Mouse (Mus musculus) heart, postnatal 0 days (tissue): ENCODE results near the gene Dixdc1. TPM values are rescaled to one million over a fixed set of nuclear protein-coding genes. Genes with fewer than 3 reads are reported as not detected.

Experiments
- ATAC-seq: fragments of 200-750 bp; cut with Nextera tagmentation; 2 replicates; pipeline ENCODE4 v1.8.0; 2017; ENCODE audit warnings: low read depth, moderate number of reproducible peaks, moderate library complexity; ENCODE audit not compliant: insufficient read depth
- DNase-seq: peaks from one replicate; pipeline ENCODE4 v3.0.0-alpha.2; 2016; ENCODE audit warnings: low spot score
- H3K27ac ChIP-seq: fragments of 300-500 bp; sonication (generic); 2 replicates; pipeline ENCODE4 v1.5.1; 2014; ENCODE audit warnings: low read depth, mild to moderate bottlenecking
- H3K27me3 ChIP-seq: fragments of 300-500 bp; sonication (generic); 2 replicates; pipeline ENCODE4 v1.6.1; 2014; ENCODE audit warnings: low read length, mixed read lengths; ENCODE audit not compliant: control insufficient read depth, insufficient read depth
- H3K36me3 ChIP-seq: fragments of 300-500 bp; sonication (generic); replicated peaks from 2 replicates; pipeline ENCODE4 v1.6.1; 2014; ENCODE audit warnings: low read length, mixed read lengths; ENCODE audit not compliant: control insufficient read depth, insufficient read depth
- H3K4me1 ChIP-seq: fragments of 300-500 bp; sonication (generic); 2 replicates; pipeline ENCODE4 v1.6.1; 2014; ENCODE audit warnings: antibody characterized with exemption; ENCODE audit not compliant: control insufficient read depth, insufficient read depth
- H3K4me2 ChIP-seq: fragments of 300-500 bp; sonication (generic); 2 replicates; pipeline ENCODE4 v1.6.1; 2014; ENCODE audit warnings: low read depth, mild to moderate bottlenecking, low read length, moderate library complexity
- H3K4me3 ChIP-seq: fragments of 300-500 bp; sonication (generic); 2 replicates; pipeline ENCODE4 v1.5.1; 2014; ENCODE audit warnings: low read depth, low read length
- H3K9ac ChIP-seq: fragments of 300-500 bp; sonication (generic); replicated peaks from 2 replicates; pipeline ENCODE4 v1.6.1; 2014; ENCODE audit warnings: low read depth, low read length, mixed read lengths
- H3K9me3 ChIP-seq: fragments of 300-500 bp; sonication (generic); replicated peaks from 2 replicates; pipeline ENCODE4 v1.6.1; 2016; ENCODE audit warnings: low read length; ENCODE audit not compliant: control insufficient read depth
- CTCF ChIP-seq: IDR thresholded peaks from 2 replicates; pipeline ENCODE4 v1.5.1; 2016; ENCODE audit warnings: antibody characterized with exemption, control low read depth, low read depth
- EP300 ChIP-seq: IDR thresholded peaks from 2 replicates; pipeline ENCODE4 v1.6.1; 2016; ENCODE audit warnings: antibody characterized with exemption, low read depth
- WGBS: fragments of 180-500 bp; shearing (Covaris S2); extraction: QIAGEN DNeasy Blood & Tissue Kit; methylation state at CpG from one replicate; pipeline ENCODE4 v1.1.7; 2014; 5-methylcytosine and 5-hydroxymethylcytosine counted together
- polyA plus RNA-seq: library from polyadenylated mRNA; unstranded; fragments of >200 nt; fragmentation: Nextera tagmentation; extraction: Ambion mirVana; gene quantifications from 2 replicates; pipeline ENCODE4 v1.2.1, GENCODE M21; 2015
- total RNA-seq: library from RNA; depleted of rRNA; stranded (reverse); fragments of >200 nt; gene quantifications from 2 replicates; pipeline ENCODE4 v1.2.3, GENCODE M21; 2014; ENCODE audit warnings: low replicate concordance; rRNA removed

Gene Dixdc1
- total RNA-seq = 7.7 and 19.8 TPM in 2 replicates
- 6.9 and 7.1 TPM in 2 replicates for polyA plus RNA-seq

GRCm38 (mm10) chr9:50738914-50739870 is at the start of gene Dixdc1:
Gene Dixdc1 (minus strand): TSS chr9:50739517.
- H3K9ac ChIP-seq = no peak within 1 kb of the TSS

GRCm38 (mm10) chr9:50782155-50782554 is 42.8 kb upstream of the Dixdc1 start:
- WGBS = 83% methylated on average over 2 of the region's 2 CpGs
- Histone ChIP-seq H3K9me3 (no peaks in the 10 kb centered on the region), H3K36me3 (peaks cover 74% of the 10 kb centered on the region), H3K27ac (no peak overlapping the region), H3K4me3 (no peak overlapping the region), H3K4me2 (no peak overlapping the region), H3K4me1 (no peaks in the 10 kb centered on the region), H3K27me3 (no peaks in the 10 kb centered on the region), H3K9ac (no peak overlapping the region)
- DNase-seq (no peak), ATAC-seq (no peak)
- no peak for TF ChIP-seq EP300
- peak; percentile 43 for TF ChIP-seq CTCF

More at GRCm38 (mm10) chr9:50738914-50739870, at the start of gene Dixdc1:
- Histone ChIP-seq H3K36me3 (no peaks in the 10 kb centered on the region), H3K4me2 (peak within 1 kb of the TSS; percentile 57), H3K9me3 (no peaks in the 10 kb centered on the region), H3K4me3 (peak within 1 kb of the TSS; percentile 38), H3K4me1 (peaks cover 5% of the 10 kb centered on the region; the same call in 1 of the 2 replicates), H3K27me3 (no peaks in the 10 kb centered on the region), H3K27ac (peak within 1 kb of the TSS; percentile 49)
- WGBS = 11% methylated on average over 36 of the region's 36 CpGs
- DNase-seq = peak; percentile 95
- peak; percentile 98 for ATAC-seq
- TF ChIP-seq EP300 = no peak; the same call in 1 of the 2 replicates
- TF ChIP-seq CTCF = no peak

DNA sequence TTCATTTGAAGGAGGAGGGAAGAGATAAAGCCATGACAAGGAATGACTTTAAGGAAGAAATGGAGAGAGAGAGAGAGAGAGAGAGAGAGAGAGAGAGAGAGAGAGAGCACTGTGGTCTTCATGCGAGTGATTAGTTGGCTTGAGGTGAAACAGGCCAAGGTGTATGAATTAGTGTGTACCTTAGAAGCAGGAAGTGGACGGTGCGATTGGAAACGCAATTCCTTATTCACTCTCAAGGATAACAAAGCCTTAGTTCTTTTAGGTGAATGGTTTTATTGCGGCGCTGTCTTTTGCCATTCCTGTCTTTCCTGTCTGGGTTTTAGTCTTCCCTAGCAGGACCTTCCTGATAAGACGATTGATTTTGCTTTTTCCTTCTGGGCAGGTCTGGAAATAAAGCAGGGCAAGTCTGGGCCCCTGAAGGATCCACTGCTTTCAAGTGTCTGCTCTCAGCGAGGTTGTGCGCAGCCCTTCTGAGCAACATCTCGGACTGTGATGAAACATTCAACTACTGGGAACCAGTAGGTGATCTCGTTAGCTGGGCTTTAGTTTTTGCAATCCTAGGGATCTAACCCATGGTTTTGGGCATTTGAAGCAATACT is 36.9 kb upstream of the Dixdc1 start:
- no peak overlapping the region for H3K27ac ChIP-seq
- ATAC-seq = no peak
- 55% methylated on average over 11 of the region's 11 CpGs for WGBS

DNA sequence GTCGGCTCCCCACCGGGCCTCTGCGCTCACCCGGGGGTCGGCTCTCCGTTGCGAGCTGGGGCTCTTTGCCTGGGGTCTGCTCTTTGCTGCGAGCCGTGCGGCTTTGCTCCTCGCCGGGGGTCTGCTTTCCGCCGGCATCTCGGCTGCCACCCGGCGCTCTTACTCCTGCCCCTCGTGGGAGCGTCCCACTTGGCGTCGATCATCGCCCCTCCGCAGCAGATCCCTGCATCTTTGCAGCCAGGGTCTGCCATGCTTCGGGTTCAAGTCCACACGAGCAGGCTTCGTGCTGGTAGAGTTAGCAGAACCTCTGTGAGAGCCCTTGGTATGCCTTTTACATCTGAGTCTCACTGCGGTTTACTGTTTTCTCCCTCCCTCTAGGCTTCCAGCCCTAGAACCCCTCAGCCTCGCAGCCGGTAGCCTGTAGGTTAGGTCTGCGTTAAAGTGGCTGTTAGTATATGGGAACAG is 36.4 kb upstream of the Dixdc1 start:
- Histone ChIP-seq H3K4me3 (peak overlapping the region; percentile 92), H3K4me1 (peaks cover 14% of the 10 kb centered on the region; the same call in 1 of the 2 replicates), H3K27me3 (no peaks in the 10 kb centered on the region), H3K4me2 (peak overlapping the region; percentile 80), H3K27ac (no peak overlapping the region), H3K36me3 (peaks cover 30% of the 10 kb centered on the region; the same call in 1 of the 2 replicates), H3K9me3 (no peaks in the 10 kb centered on the region), H3K9ac (peak overlapping the region; percentile 84)
- ATAC-seq (peak; percentile 28; the same call in 1 of the 2 replicates), DNase-seq (no peak)
- 0% methylated on average over 30 of the region's 30 CpGs for WGBS
- TF ChIP-seq CTCF = no peak
- no peak for TF ChIP-seq EP300

More for the DNA sequence above, 36.9 kb upstream of the Dixdc1 start:
- H3K27me3 ChIP-seq = no peaks in the 10 kb centered on the region
- H3K9ac ChIP-seq = peak overlapping the region; percentile 84; the same call in 1 of the 2 replicates
- peaks cover 32% of the 10 kb centered on the region; the same call in 1 of the 2 replicates for H3K36me3 ChIP-seq
- TF ChIP-seq EP300 (no peak), CTCF (no peak)
- H3K9me3 ChIP-seq = no peaks in the 10 kb centered on the region
- DNase-seq = no peak
- peaks cover 14% of the 10 kb centered on the region; the same call in 1 of the 2 replicates for H3K4me1 ChIP-seq
- H3K4me2 ChIP-seq = peak overlapping the region; percentile 80
- H3K4me3 ChIP-seq = peak overlapping the region; percentile 92

- ATAC-seq = peak; percentile 63
- WGBS = under 1% methylated on average over 42 of the region's 51 CpGs
- TF ChIP-seq CTCF = no peak
- no peak for TF ChIP-seq EP300
Measured at GRCm38 (mm10) chr9:50774991-50775612, 35.8 kb upstream of the Dixdc1 start, which contains the start of the genes Alg9 and 1110032A03Rik. Gene Alg9 (plus strand): TSS chr9:50775019. Gene 1110032A03Rik (minus strand): TSS chr9:50775520.

More at GRCm38 (mm10) chr9:50774991-50775612, 35.8 kb upstream of the Dixdc1 start, which contains the start of the genes Alg9 and 1110032A03Rik:
- Histone ChIP-seq H3K27ac (peak within 1 kb of the TSS; percentile 63), H3K4me2 (peak within 1 kb of the TSS; percentile 80), H3K36me3 (peaks cover 27% of the 10 kb centered on the region; the same call in 1 of the 2 replicates), H3K27me3 (no peaks in the 10 kb centered on the region), H3K4me1 (peaks cover 14% of the 10 kb centered on the region; the same call in 1 of the 2 replicates), H3K9me3 (no peaks in the 10 kb centered on the region), H3K4me3 (peak within 1 kb of the TSS; percentile 92), H3K9ac (peak within 1 kb of the TSS; percentile 84)
- DNase-seq = peak; percentile 75
